Mouse (Mus musculus) ES-CJ7 (cell line): ENCODE results near the gene Gm8369.
A peak's percentile ranks its signal among the peaks of the same experiment; 100 is the strongest.
"Not testable (repeated sequence)": the region's sequence is repeated elsewhere in the genome, so short reads cannot be mapped to it uniquely, and the experiment has no call there.

Source experiments
- DNase-seq: peaks from one replicate; pipeline ENCODE4 v3.0.0; 2011; ENCODE audit warnings: low read depth, low spot score

Gene Gm8369

GRCm38 (mm10) chr19:11513458-11513857 lies 27.7 kb downstream of the Gm8369 start:
- DNase-seq: no peak

GRCm38 (mm10) chr19:11516246-11516645 lies 30.5 kb downstream of the Gm8369 start, which contains the start of gene Ms4a6b:
Gene Ms4a6b (plus strand): TSS chr19:11516512.
- DNase-seq: no peak

- DNase-seq: no peak
Measured at GRCm38 (mm10) chr19:11516845-11517244, 31.1 kb downstream of the Gm8369 start.

- not testable (repeated sequence) for DNase-seq
Measured at GRCm38 (mm10) chr19:11517373-11517772, 31.6 kb downstream of the Gm8369 start.

GRCm38 (mm10) chr19:11518356-11518755 lies 32.6 kb downstream of the Gm8369 start:
- DNase-seq: not testable (repeated sequence)

GRCm38 (mm10) chr19:11520146-11520545 lies 34.4 kb downstream of the Gm8369 start:
- DNase-seq: no peak

- no peak for DNase-seq
Measured at GRCm38 (mm10) chr19:11533421-11533820, 47.7 kb downstream of the Gm8369 start.

GRCm38 (mm10) chr19:11533888-11534445 lies 48.2 kb downstream of the Gm8369 start:
- DNase-seq: no peak

- DNase-seq: peak; percentile 58
Measured at GRCm38 (mm10) chr19:11536593-11536992, 50.9 kb downstream of the Gm8369 start, which contains the start of gene Ms4a4d. Gene Ms4a4d (plus strand): TSS chr19:11536801.

- DNase-seq: peak; percentile 58
Measured at GRCm38 (mm10) chr19:11537336-11537735, 51.6 kb downstream of the Gm8369 start.

GRCm38 (mm10) chr19:11540166-11540821 lies 54.6 kb downstream of the Gm8369 start:
- not testable (repeated sequence) for DNase-seq

GRCm38 (mm10) chr19:11544383-11544782 lies 58.6 kb downstream of the Gm8369 start:
- DNase-seq: not testable (repeated sequence)

- no peak for DNase-seq
Measured at GRCm38 (mm10) chr19:11547911-11548310, 62.2 kb downstream of the Gm8369 start.

GRCm38 (mm10) chr19:11554726-11555125 lies 69.0 kb downstream of the Gm8369 start:
- DNase-seq: no peak

- DNase-seq: not testable (repeated sequence)
Measured at GRCm38 (mm10) chr19:11559560-11559959, 73.8 kb downstream of the Gm8369 start.
